Mouse (Mus musculus) brain, embryonic 14.5 days (tissue): ENCODE data around the gene Kif3c. TPM values are rescaled to one million over a fixed set of nuclear protein-coding genes. Genes with fewer than 3 reads are reported as not detected.

Source experiments
- DNase-seq: peaks from one replicate; pipeline ENCODE4 v3.0.0-alpha.2; 2011; ENCODE audit warnings: low read depth
- CTCF ChIP-seq: fragments of 200-500 bp; IDR thresholded peaks from 2 replicates; pipeline ENCODE4 v1.5.1; 2012; ENCODE audit warnings: inconsistent platforms, mild to moderate bottlenecking, moderate library complexity, borderline replicate concordance; ENCODE audit not compliant: insufficient read depth, insufficient read length; ENCODE audit errors: extremely low read depth
- POLR2A ChIP-seq: fragments of 200-500 bp; IDR thresholded peaks from 2 replicates; pipeline ENCODE4 v1.6.1; 2012; ENCODE audit warnings: mild to moderate bottlenecking, inconsistent platforms, borderline replicate concordance; ENCODE audit not compliant: poor library complexity, insufficient read depth, insufficient read length, severe bottlenecking; ENCODE audit errors: extremely low read depth
- polyA plus RNA-seq: library from polyadenylated mRNA; depleted of rRNA; stranded (reverse); fragments of >200 nt; gene quantifications from 2 replicates; pipeline ENCODE4 v1.2.3, GENCODE M21; 2012; rRNA removed

Gene Kif3c
- polyA plus RNA-seq, 1 experiment = 130 TPM

DNA sequence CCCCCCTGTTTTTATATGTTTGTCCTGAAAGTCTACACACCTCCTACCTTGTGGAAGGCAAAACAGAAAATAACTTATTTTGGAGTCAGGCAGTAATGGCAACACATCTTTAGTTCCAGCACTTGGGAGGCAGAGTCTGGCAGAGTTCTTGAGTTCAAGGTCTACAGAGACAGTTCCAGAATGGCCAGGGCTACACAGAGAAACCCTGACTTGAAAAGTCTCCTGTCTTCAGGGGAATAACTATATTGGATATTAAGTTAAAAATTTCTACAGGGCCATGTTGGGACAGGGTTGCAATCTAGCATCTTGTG is 65.5 kb downstream of the Kif3c start:
- no peak for DNase-seq
- TF ChIP-seq CTCF (no peak), POLR2A (no peak)

DNA sequence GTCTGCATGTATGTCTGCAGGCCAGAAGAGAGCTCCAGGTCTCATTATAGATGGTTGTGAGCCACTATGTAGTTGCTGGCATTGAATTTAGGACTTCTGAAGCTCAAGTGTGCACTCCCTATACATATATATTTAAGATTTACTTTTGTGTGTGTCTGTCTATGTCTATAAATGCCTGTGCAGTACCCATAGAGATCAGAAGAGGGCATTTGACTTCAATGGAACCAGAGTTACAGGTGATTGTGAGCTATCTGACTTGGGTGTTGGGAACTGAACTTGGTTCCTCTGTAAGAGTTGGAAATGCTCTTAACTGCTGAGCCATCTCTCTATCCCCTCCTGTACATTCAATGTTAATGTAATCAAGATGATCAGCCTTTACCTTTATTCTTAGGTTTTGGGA is 66.1 kb downstream of the Kif3c start:
- TF ChIP-seq CTCF (no peak), POLR2A (no peak)
- DNase-seq = no peak

- TF ChIP-seq POLR2A (no peak), CTCF (no peak)
- DNase-seq = no peak
Measured at GRCm38 (mm10) chr12:3433736-3434135, 68.8 kb downstream of the Kif3c start.

GRCm38 (mm10) chr12:3436446-3436845 is 71.5 kb downstream of the Kif3c start:
- DNase-seq = no peak
- TF ChIP-seq CTCF = no peak
- TF ChIP-seq POLR2A = no peak

- DNase-seq = no peak
- TF ChIP-seq CTCF (no peak), POLR2A (no peak)
Measured at GRCm38 (mm10) chr12:3437815-3438214, 72.9 kb downstream of the Kif3c start.

DNA sequence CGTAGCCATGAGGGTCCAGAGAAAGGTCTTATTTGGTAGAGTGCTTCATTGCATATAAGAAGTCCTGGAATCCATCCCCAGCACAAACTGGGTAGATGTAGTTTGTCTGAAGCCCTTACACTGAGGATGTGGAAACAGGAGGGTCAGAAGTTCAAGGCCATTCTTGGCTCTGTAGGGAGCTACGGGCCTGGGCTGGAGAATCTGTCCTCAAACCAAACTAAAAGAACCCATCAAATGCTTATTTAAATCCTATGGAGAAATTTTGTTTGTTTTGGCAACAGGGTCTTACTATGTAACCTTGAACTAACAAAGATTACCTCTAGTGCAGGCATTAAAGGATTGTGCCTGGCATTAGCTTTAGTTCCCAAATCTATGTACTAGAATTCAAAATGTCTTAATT is 76.0 kb downstream of the Kif3c start:
- no peak for DNase-seq
- TF ChIP-seq POLR2A (no peak), CTCF (no peak)

- DNase-seq = no peak
- no peak for TF ChIP-seq CTCF
- no peak for TF ChIP-seq POLR2A
Measured at GRCm38 (mm10) chr12:3441361-3441760, 76.4 kb downstream of the Kif3c start.

DNA sequence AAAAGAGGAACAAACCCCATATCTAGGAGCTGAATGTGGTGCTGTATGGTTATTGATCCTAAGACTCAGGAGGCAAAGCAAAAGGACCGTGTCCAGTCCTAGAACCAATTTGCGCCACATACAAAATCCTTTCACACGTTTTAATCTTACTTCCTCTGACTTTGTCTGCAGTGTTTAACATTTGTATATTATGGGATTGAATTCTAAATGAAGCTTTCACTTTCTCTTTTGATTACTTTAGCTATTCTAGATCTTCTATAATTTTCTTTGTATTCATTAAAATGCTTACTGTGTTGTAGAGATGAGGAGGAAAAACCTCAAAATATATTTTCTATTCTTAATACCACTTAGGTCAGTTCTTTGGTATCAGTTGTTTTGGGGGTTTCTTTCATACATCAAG is 88.6 kb downstream of the Kif3c start:
- TF ChIP-seq POLR2A = no peak
- no peak for TF ChIP-seq CTCF
- no peak for DNase-seq

Other genes with a start within 250 kb of the Kif3c start
- gene Rab10, start 55.2 kb upstream of the Kif3c start, polyA plus RNA-seq = 140 and 159 TPM in 2 replicates
- gene Asxl2, start 61.7 kb downstream of the Kif3c start, polyA plus RNA-seq = 9.5 and 13.1 TPM in 2 replicates
- 60.1 and 61.1 TPM in 2 replicates for gene Dtnb, start 207.2 kb downstream of the Kif3c start, polyA plus RNA-seq